Mouse (Mus musculus) layer of hippocampus, adult 11-12 months (tissue): ENCODE data around the gene Sec14l4.
A peak's percentile ranks its signal among the peaks of the same experiment; 100 is the strongest.

Experiments used
- DNase-seq: peaks from one replicate; pipeline ENCODE4 v3.0.0; 2022; ENCODE audit warnings: low spot score

Sec14l4 gene

GRCm38 (mm10) chr11:4078267-4078933 lies 47.1 kb downstream of the Sec14l4 start:
- DNase-seq = no peak

GRCm38 (mm10) chr11:4080219-4080618 lies 49.0 kb downstream of the Sec14l4 start:
- peak; percentile 83 for DNase-seq

- DNase-seq = peak; percentile 83
These were observed 52.2 kb downstream of the Sec14l4 start for GRCm38 (mm10) chr11:4083316-4084078.

GRCm38 (mm10) chr11:4086246-4086645 lies 55.0 kb downstream of the Sec14l4 start:
- DNase-seq = no peak

- DNase-seq = peak; percentile 62
These were observed 56.0 kb downstream of the Sec14l4 start for GRCm38 (mm10) chr11:4087267-4087666.

- DNase-seq = no peak
These were observed 62.5 kb downstream of the Sec14l4 start for GRCm38 (mm10) chr11:4093459-4094377.

GRCm38 (mm10) chr11:4094378-4095170 lies 63.3 kb downstream of the Sec14l4 start:
- DNase-seq = peak; percentile 84

- peak; percentile 69 for DNase-seq
These were observed 64.2 kb downstream of the Sec14l4 start, which contains the start of gene Mtfp1 for GRCm38 (mm10) chr11:4095171-4096053. Gene Mtfp1 (minus strand): TSS chr11:4095445.

GRCm38 (mm10) chr11:4096054-4096984 lies 65.1 kb downstream of the Sec14l4 start:
- peak; percentile 99 for DNase-seq

GRCm38 (mm10) chr11:4097091-4097621 lies 65.9 kb downstream of the Sec14l4 start:
- DNase-seq = no peak
